Comparison of ENCODE assay signal across 28 mouse cellular contexts in the genomic region with DNA sequence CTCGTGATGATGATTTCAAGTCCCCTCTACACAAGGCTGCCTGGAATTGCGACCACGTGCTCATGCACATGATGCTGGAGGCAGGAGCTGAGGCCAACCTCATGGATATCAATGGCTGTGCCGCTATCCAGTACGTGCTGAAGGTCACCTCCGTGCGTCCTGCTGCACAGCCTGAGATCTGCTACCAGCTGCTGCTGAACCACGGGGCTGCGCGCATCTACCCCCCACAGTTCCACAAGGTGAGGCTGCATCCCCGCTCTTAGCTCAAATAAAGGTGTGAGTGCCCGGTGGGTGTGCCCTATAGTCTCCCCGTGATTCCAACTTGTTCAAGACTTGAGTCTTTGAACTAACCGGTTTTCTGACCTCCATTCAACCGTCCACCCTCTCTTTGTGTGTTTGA. TPM values are rescaled to one million over a fixed set of nuclear protein-coding genes. Genes with fewer than 3 reads are reported as not detected.
A peak's percentile ranks its signal among the peaks of the same experiment; 100 is the strongest.
DNase-seq lines count a peak whose midpoint lies in the region; ATAC-seq lines count a peak whose summit lies in the region.
"Had no signal": no experiment of that assay in that cellular context is flagged by ENCODE, and none has a peak within 500 bp of the region (broad histone marks: within the 10 kb centered on the region; RNA-seq: fewer than 3 reads in every experiment).

No protein-coding gene starts in this region.

- H3K36me3 ChIP-seq in hindbrain, embryonic 10.5 days = 0 out of 2 replicates have a peak, but pooled peaks cover 5% of the 10 kb centered on the region
- no peaks in the 10 kb centered on the region for H3K36me3 ChIP-seq in hindbrain, embryonic 12.5 days
- H3K36me3 ChIP-seq in stomach, embryonic 14.5 days (ENCODE audit: control insufficient read depth, insufficient read depth, low read length) = no peaks in the 10 kb centered on the region
- H3K36me3 ChIP-seq: embryonic facial prominence, embryonic 12.5 days; hindbrain, embryonic 13.5 days; neural tube, embryonic 13.5 days had no signal

- no peaks in the 10 kb centered on the region for H3K27me3 ChIP-seq in hindbrain, embryonic 10.5 days (ENCODE audit: insufficient read depth, poor library complexity, severe bottlenecking)
- no peaks in the 10 kb centered on the region for H3K27me3 ChIP-seq in hindbrain, embryonic 12.5 days
- H3K27me3 ChIP-seq in stomach, embryonic 14.5 days (ENCODE audit: control insufficient read depth, insufficient read depth, low read length) = no peaks in the 10 kb centered on the region
- H3K27me3 ChIP-seq: embryonic facial prominence, embryonic 12.5 days; forebrain, embryonic 12.5 days; heart, embryonic 15.5 days; hindbrain, embryonic 13.5 days; limb, embryonic 12.5 days; neural tube, embryonic 13.5 days had no signal

- WGBS in hindbrain, embryonic 10.5 days = 80% methylated on average over 15 of the region's 15 CpGs
- WGBS in hindbrain, embryonic 12.5 days = 83% methylated on average over 15 of the region's 15 CpGs
- 76% methylated on average over 15 of the region's 15 CpGs for WGBS in stomach, embryonic 14.5 days

- H3K9me3 ChIP-seq in hindbrain, embryonic 10.5 days = 0 out of 2 replicates have a peak, but pooled peaks cover 3% of the 10 kb centered on the region
- no peaks in the 10 kb centered on the region for H3K9me3 ChIP-seq in hindbrain, embryonic 12.5 days (replicated peaks)
- no peaks in the 10 kb centered on the region for H3K9me3 ChIP-seq in stomach, embryonic 14.5 days (ENCODE audit: control insufficient read depth, low read depth, low read length)
- H3K9me3 ChIP-seq: embryonic facial prominence, embryonic 12.5 days; forebrain, embryonic 12.5 days; heart, embryonic 10.5 days; heart, embryonic 15.5 days; hindbrain, embryonic 13.5 days; limb, embryonic 12.5 days; neural tube, embryonic 13.5 days had no signal

- DNase-seq in hindbrain, embryonic 10.5 days (ENCODE audit: low spot score) = no peak
- DNase-seq in 3134 (ENCODE audit: extremely low read depth, insufficient read length, low spot score) (peak; percentile 12), ZHBTc4 (ENCODE audit: low read depth, low spot score) (peak; percentile 68)
- no peak for DNase-seq in frontal cortex, postnatal 10 days (ENCODE audit: low spot score in 2 of 2)
- DNase-seq in layer of hippocampus, adult 9-11 months = no peak
- DNase-seq in urinary bladder, adult 2 months (ENCODE audit: low spot score) = no peak
- DNase-seq: adrenal gland, postnatal 14 days; cerebellum, adult 11 months; cerebellum, adult 9-10 months; cerebellum, postnatal 36 days; forebrain, postnatal 0 days; gastrocnemius, postnatal 10 days; kidney, adult 9 months; kidney, postnatal 10 days; lung, postnatal 4 days; thymus, adult 2 months; thymus, postnatal 36 days had no signal

- no peak overlapping the region for H3K4me3 ChIP-seq in hindbrain, embryonic 10.5 days
- H3K4me3 ChIP-seq in hindbrain, embryonic 12.5 days = no peak overlapping the region
- no peak overlapping the region for H3K4me3 ChIP-seq in stomach, embryonic 14.5 days (ENCODE audit: low read depth, low read length)
- H3K4me3 ChIP-seq: embryonic facial prominence, embryonic 12.5 days; forebrain, embryonic 12.5 days; heart, embryonic 10.5 days; heart, embryonic 15.5 days; hindbrain, embryonic 13.5 days; limb, embryonic 12.5 days; neural tube, embryonic 13.5 days had no signal

- H3K27ac ChIP-seq in hindbrain, embryonic 10.5 days = peak overlapping the region; percentile 16; the same call in 1 of the 2 replicates
- H3K27ac ChIP-seq in hindbrain, embryonic 12.5 days = no peak overlapping the region
- no peak overlapping the region for H3K27ac ChIP-seq in stomach, embryonic 14.5 days (ENCODE audit: low read length)
- H3K27ac ChIP-seq: embryonic facial prominence, embryonic 12.5 days; forebrain, embryonic 12.5 days; heart, embryonic 10.5 days; heart, embryonic 15.5 days; hindbrain, embryonic 13.5 days; limb, embryonic 12.5 days; neural tube, embryonic 13.5 days had no signal

- no peak overlapping the region for H3K9ac ChIP-seq in hindbrain, embryonic 12.5 days
- H3K9ac ChIP-seq in stomach, embryonic 14.5 days (replicated peaks; ENCODE audit: low read depth, low read length) = no peak overlapping the region
- H3K9ac ChIP-seq: embryonic facial prominence, embryonic 12.5 days; forebrain, embryonic 12.5 days; forebrain, postnatal 0 days; heart, embryonic 15.5 days; hindbrain, embryonic 13.5 days; limb, embryonic 12.5 days; neural tube, embryonic 13.5 days had no signal

- ATAC-seq in hindbrain, embryonic 12.5 days (ENCODE audit: low FRiP score) = no peak
- ATAC-seq in stomach, embryonic 14.5 days (ENCODE audit: insufficient number of reproducible peaks, insufficient read depth, low FRiP score, low read depth) = 0 out of 2 replicates have a peak, but pooled peaks have one; percentile 58
- ATAC-seq: forebrain, postnatal 0 days; intestine, embryonic 16.5 days had no signal

- H3K4me2 ChIP-seq in hindbrain, embryonic 12.5 days (replicated peaks) = no peak overlapping the region
- H3K4me2 ChIP-seq in stomach, embryonic 14.5 days (replicated peaks; ENCODE audit: low read depth, low read length) = no peak overlapping the region
- H3K4me2 ChIP-seq: embryonic facial prominence, embryonic 12.5 days; forebrain, embryonic 12.5 days; heart, embryonic 15.5 days; hindbrain, embryonic 13.5 days; limb, embryonic 12.5 days; liver, embryonic 11.5 days; neural tube, embryonic 13.5 days had no signal

- H3K4me1 ChIP-seq in hindbrain, embryonic 10.5 days (replicated peaks) = no peaks in the 10 kb centered on the region; the same call in 1 of the 2 replicates
- no peaks in the 10 kb centered on the region for H3K4me1 ChIP-seq in hindbrain, embryonic 12.5 days
- H3K4me1 ChIP-seq in stomach, embryonic 14.5 days (ENCODE audit: control insufficient read depth, insufficient read depth, low read length) = no peaks in the 10 kb centered on the region
- H3K4me1 ChIP-seq: embryonic facial prominence, embryonic 12.5 days; forebrain, embryonic 12.5 days; heart, embryonic 10.5 days; heart, embryonic 15.5 days; hindbrain, embryonic 13.5 days; neural tube, embryonic 13.5 days had no signal

RNA-seq across cellular contexts. Expression of gene Asb4, which starts 40.4 kb away (rescaled TPM):
- polyA plus RNA-seq in hindbrain, embryonic 10.5 days (2016; fragmentation: Nextera tagmentation; extraction: Ambion mirVana) = 22.0 and 24.3 TPM in 2 replicates
- 18.7 and 28.8 TPM in 2 replicates for polyA plus RNA-seq in hindbrain, embryonic 12.5 days (2016; fragmentation: Nextera tagmentation; extraction: Ambion mirVana)
- 12.4 and 15.8 TPM in 2 replicates for polyA plus RNA-seq in stomach, embryonic 14.5 days (2014; fragmentation: Nextera tagmentation; extraction: Ambion mirVana)
- polyA plus RNA-seq in urinary bladder, adult 2 months (2012; rRNA removed) = 1.5 and 1.6 TPM in 2 replicates

Comparison
In these comparisons a context has a peak if more than half of its experiments do, and no peak if none do; other contexts are left out.
1. DNase-seq: peak in 3134 (single experiment) and ZHBTc4 (single experiment); none in hindbrain, embryonic 10.5 days (single experiment), frontal cortex, postnatal 10 days (0 of 2), layer of hippocampus, adult 9-11 months (single experiment) and urinary bladder, adult 2 months (single experiment).